Mouse (Mus musculus) liver, postnatal 0 days (tissue): Measurements from ENCODE around the gene Grik1.

Experiments
- CTCF ChIP-seq: sonication (generic); IDR thresholded peaks from 2 replicates; pipeline ENCODE4 v1.5.1; 2016; ENCODE audit warnings: antibody characterized with exemption, low read depth
- EP300 ChIP-seq: IDR thresholded peaks from 2 replicates; pipeline ENCODE4 v1.6.1; 2016; ENCODE audit warnings: antibody characterized with exemption, low read depth, mild to moderate bottlenecking

- TF ChIP-seq CTCF (no peak), EP300 (no peak)
These were observed 388.0 kb downstream of the Grik1 start for GRCm38 (mm10) chr16:87902049-87902448.
